19 mouse cellular contexts compared by ENCODE assay signal in the genomic region with DNA sequence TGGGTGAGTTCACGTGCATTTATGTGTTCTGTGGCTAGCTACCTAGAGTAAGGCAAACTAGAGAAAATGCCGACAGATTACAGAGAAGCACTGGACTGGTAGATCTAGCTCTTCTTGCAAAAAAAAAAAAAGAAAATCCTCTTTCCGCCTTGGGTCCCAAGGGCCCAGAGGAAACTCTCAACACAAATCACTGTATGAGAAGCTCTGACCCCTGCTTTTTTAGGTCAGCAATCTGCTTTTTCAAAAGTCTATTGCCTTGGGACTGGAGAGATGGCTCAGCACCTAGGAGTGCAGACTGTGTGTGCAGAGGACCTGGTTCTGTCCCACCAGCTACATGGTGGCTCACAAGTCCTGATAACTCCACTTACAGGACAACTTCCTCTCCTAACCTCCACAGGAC.
A peak's percentile ranks its signal among the peaks of the same experiment; 100 is the strongest.
DNase-seq lines count a peak whose midpoint lies in the region; ATAC-seq and TF ChIP-seq lines count a peak whose summit lies in the region.
"Had no signal": no experiment of that assay in that cellular context is flagged by ENCODE, and none has a peak within 500 bp of the region (broad histone marks: within the 10 kb centered on the region; RNA-seq: fewer than 3 reads in every experiment).

No protein-coding gene starts in this region.

- H3K4me1 ChIP-seq in kidney, adult 2 months (ENCODE audit: control insufficient read depth, insufficient read depth, low read length): peaks cover 3% of the 10 kb centered on the region; the same call in 1 of the 2 replicates
- H3K4me1 ChIP-seq in kidney, embryonic 15.5 days: peaks cover 22% of the 10 kb centered on the region
- H3K4me1 ChIP-seq in liver, embryonic 15.5 days (replicated peaks): peaks cover 6% of the 10 kb centered on the region
- no peaks in the 10 kb centered on the region for H3K4me1 ChIP-seq in liver, embryonic 11.5 days (replicated peaks; ENCODE audit: control insufficient read depth, insufficient read depth, low read length)
- H3K4me1 ChIP-seq: forebrain, embryonic 15.5 days; heart, embryonic 12.5 days; hindbrain, embryonic 13.5 days had no signal

- no peak for TF ChIP-seq CTCF in kidney, adult 2 months (conservative IDR thresholded peaks at IDR 0.05; ENCODE audit: insufficient read depth, insufficient read length, low read depth, low read length)

- no peaks in the 10 kb centered on the region for H3K36me3 ChIP-seq in kidney, adult 2 months (ENCODE audit: control insufficient read depth, insufficient read depth, low read length)
- H3K36me3 ChIP-seq in kidney, embryonic 15.5 days: no peaks in the 10 kb centered on the region
- no peaks in the 10 kb centered on the region for H3K36me3 ChIP-seq in liver, embryonic 15.5 days (replicated peaks)
- H3K36me3 ChIP-seq in liver, embryonic 11.5 days (ENCODE audit: control insufficient read depth, insufficient read depth, low read length): no peaks in the 10 kb centered on the region
- H3K36me3 ChIP-seq: embryonic facial prominence, embryonic 12.5 days; forebrain, embryonic 15.5 days; heart, embryonic 12.5 days; hindbrain, embryonic 13.5 days had no signal

- no peak overlapping the region for H3K9ac ChIP-seq in kidney, embryonic 15.5 days
- H3K9ac ChIP-seq in liver, embryonic 15.5 days: no peak overlapping the region
- no peak overlapping the region for H3K9ac ChIP-seq in liver, embryonic 11.5 days (ENCODE audit: low read depth, low read length)
- H3K9ac ChIP-seq: embryonic facial prominence, embryonic 12.5 days; forebrain, embryonic 15.5 days; heart, embryonic 12.5 days; hindbrain, embryonic 13.5 days had no signal

- H3K9me3 ChIP-seq in kidney, embryonic 15.5 days (replicated peaks): no peaks in the 10 kb centered on the region
- no peaks in the 10 kb centered on the region for H3K9me3 ChIP-seq in liver, embryonic 15.5 days (replicated peaks)
- H3K9me3 ChIP-seq in liver, embryonic 11.5 days (ENCODE audit: control insufficient read depth, low read length): no peaks in the 10 kb centered on the region
- H3K9me3 ChIP-seq: embryonic facial prominence, embryonic 12.5 days; forebrain, embryonic 15.5 days; heart, embryonic 12.5 days; hindbrain, embryonic 13.5 days had no signal

- H3K4me3 ChIP-seq in kidney, adult 2 months (ENCODE audit: insufficient read depth, low read depth, low read length): no peak overlapping the region
- no peak overlapping the region for H3K4me3 ChIP-seq in kidney, embryonic 15.5 days (replicated peaks)
- H3K4me3 ChIP-seq in liver, embryonic 15.5 days (replicated peaks): no peak overlapping the region
- H3K4me3 ChIP-seq in liver, embryonic 11.5 days (ENCODE audit: low read depth, low read length): no peak overlapping the region
- H3K4me3 ChIP-seq: embryonic facial prominence, embryonic 12.5 days; forebrain, embryonic 15.5 days; heart, embryonic 12.5 days; hindbrain, embryonic 13.5 days had no signal

- ATAC-seq in kidney, embryonic 15.5 days (replicated peaks; ENCODE audit: low FRiP score): no peak
- no peak for ATAC-seq in liver, embryonic 15.5 days (ENCODE audit: insufficient read depth)
- no peak for ATAC-seq in liver, embryonic 11.5 days (replicated peaks; ENCODE audit: low FRiP score)
- no peak for ATAC-seq in megakaryocyte progenitor cell, adult 5-6 weeks (replicated peaks; ENCODE audit: poor library complexity)
- ATAC-seq: forebrain, embryonic 15.5 days; hindbrain, postnatal 0 days had no signal

- 69% methylated on average over 3 of the region's 3 CpGs for WGBS in kidney, adult 2 months
- WGBS in kidney, embryonic 15.5 days: 77% methylated on average over 3 of the region's 3 CpGs
- WGBS in liver, embryonic 15.5 days (ENCODE audit: insufficient replicate concordance): 67% methylated on average over 3 of the region's 3 CpGs
- WGBS in liver, embryonic 11.5 days: 72% methylated on average over 3 of the region's 3 CpGs

- no peak for TF ChIP-seq POLR2A in kidney, adult 2 months (IDR thresholded peaks at IDR 0.05; ENCODE audit: low read depth, low read length)

- no peak overlapping the region for H3K4me2 ChIP-seq in kidney, embryonic 15.5 days
- no peak overlapping the region for H3K4me2 ChIP-seq in liver, embryonic 15.5 days
- H3K4me2 ChIP-seq in liver, embryonic 11.5 days: no peak overlapping the region
- H3K4me2 ChIP-seq: embryonic facial prominence, embryonic 12.5 days; forebrain, embryonic 15.5 days; heart, embryonic 12.5 days; hindbrain, embryonic 13.5 days had no signal

- intact Hi-C loops in heart, postnatal 36 days (cut with DNase I): no loop called here

- H3K27ac ChIP-seq in kidney, adult 2 months (ENCODE audit: insufficient read depth, low read depth, low read length): no peak overlapping the region; the same call in 1 of the 2 replicates
- no peak overlapping the region for H3K27ac ChIP-seq in kidney, embryonic 15.5 days
- H3K27ac ChIP-seq in liver, embryonic 15.5 days (replicated peaks): 0 out of 2 replicates have a peak overlapping the region, but pooled peaks have one; percentile 14
- no peak overlapping the region for H3K27ac ChIP-seq in liver, embryonic 11.5 days (ENCODE audit: low read depth, low read length)
- H3K27ac ChIP-seq: embryonic facial prominence, embryonic 12.5 days; forebrain, embryonic 15.5 days; hindbrain, embryonic 13.5 days; hindbrain, postnatal 0 days had no signal

- H3K27me3 ChIP-seq in kidney, adult 2 months (replicated peaks; ENCODE audit: control insufficient read depth, insufficient read depth, low read length): no peaks in the 10 kb centered on the region
- no peaks in the 10 kb centered on the region for H3K27me3 ChIP-seq in kidney, embryonic 15.5 days
- H3K27me3 ChIP-seq in liver, embryonic 15.5 days: no peaks in the 10 kb centered on the region
- H3K27me3 ChIP-seq in liver, embryonic 11.5 days (replicated peaks; ENCODE audit: control insufficient read depth, insufficient read depth, low read length): no peaks in the 10 kb centered on the region
- H3K27me3 ChIP-seq: embryonic facial prominence, embryonic 12.5 days; forebrain, embryonic 15.5 days; heart, embryonic 12.5 days had no signal

- DNase-seq in heart, adult 8-10 months (ENCODE audit: low spot score): peak; percentile 27
- no peak for DNase-seq in heart, postnatal 36 days
- DNase-seq in kidney, adult 2 months: peak; percentile 68
- DNase-seq in liver, embryonic 11.5 days (ENCODE audit: low spot score): no peak
- peak; percentile 23 to 56 for DNase-seq in kidney, postnatal 36 days
- DNase-seq: adrenal gland, adult 8-10 months; adrenal gland, postnatal 36 days; cerebellum, adult 11 months; cerebellum, adult 8-10 months; cerebellum, postnatal 14 days; gastrocnemius, postnatal 36 days had no signal

Comparison
In these comparisons a context has a peak if more than half of its experiments do, and no peak if none do; other contexts are left out.
1. DNase-seq: peak in heart, adult 8-10 months (single experiment), kidney, adult 2 months (single experiment) and kidney, postnatal 36 days (2 of 2); none in heart, postnatal 36 days (0 of 2) and liver, embryonic 11.5 days (single experiment).